Mouse (Mus musculus): ENCODE measurements around the gene Trpv3. TPM values are rescaled to one million over a fixed set of nuclear protein-coding genes. Genes with fewer than 3 reads are reported as not detected.

Gene Trpv3
- polyA plus RNA-seq, 1 experiment = 0.46 TPM

DNA sequence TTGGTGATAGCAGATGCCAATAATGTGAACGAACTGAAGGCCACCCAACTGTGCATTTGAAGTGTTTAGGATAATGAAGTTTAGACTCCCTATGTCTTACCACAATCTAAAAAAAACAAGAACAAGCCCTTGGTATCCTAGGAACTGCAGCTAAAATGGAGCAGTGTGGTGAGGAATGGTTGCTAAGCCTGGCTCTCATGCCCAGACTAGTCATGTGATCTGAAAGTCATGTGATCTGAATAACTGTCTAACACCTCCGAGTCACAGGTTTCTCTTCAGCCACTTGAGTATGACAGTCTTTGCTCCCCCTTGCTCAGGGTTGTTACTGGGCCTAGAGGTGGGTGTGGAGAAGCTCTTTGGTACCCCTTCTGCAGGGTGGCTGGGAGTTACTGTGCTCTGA lies 34.7 kb upstream of the Trpv3 start:
- Histone ChIP-seq H3K27ac (ENCODE audit: insufficient read depth, low read length) (no peak overlapping the region), H3K4me1 (ENCODE audit: control insufficient read depth, insufficient read depth, low read length) (no peaks in the 10 kb centered on the region), H3K27me3 (ENCODE audit: control insufficient read depth, insufficient read depth, low read length) (no peaks in the 10 kb centered on the region), H3K4me3 (replicated peaks; ENCODE audit: insufficient read depth, low read depth, low read length) (no peak overlapping the region)
- no peak for DNase-seq
- WGBS = 34% methylated on average over 2 of the region's 2 CpGs
- TF ChIP-seq POLR2A (IDR thresholded peaks at IDR 0.05; ENCODE audit: borderline replicate concordance, insufficient read depth, low read length) = no peak

DNA sequence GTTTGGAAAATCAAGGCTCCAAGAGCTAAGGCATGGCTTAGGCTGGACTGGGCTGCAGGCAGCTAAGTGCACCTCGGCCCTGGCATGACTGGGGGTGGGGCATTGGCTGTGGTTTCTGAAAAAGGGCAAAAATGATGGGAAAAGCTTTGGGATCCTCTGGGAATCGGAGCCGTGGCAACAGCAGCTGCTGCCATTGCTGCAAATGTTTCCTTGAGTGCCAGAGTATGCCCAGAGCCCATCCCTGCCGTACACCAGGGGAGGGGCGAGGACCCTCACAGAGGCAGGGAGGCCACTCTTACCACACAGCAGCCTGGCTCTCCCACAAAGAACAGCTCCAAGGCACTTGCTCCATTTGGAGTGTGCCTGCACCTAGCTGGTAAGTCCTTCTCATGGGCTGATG lies 33.2 kb upstream of the Trpv3 start, which contains the start of gene Trpv1:
Gene Trpv1 (plus strand): TSS at position 301 of the 400 bp plus-strand sequence.
- H3K27ac ChIP-seq (ENCODE audit: insufficient read depth, low read length) = no peak within 1 kb of the TSS
- no peak within 1 kb of the TSS for H3K4me3 ChIP-seq (replicated peaks; ENCODE audit: insufficient read depth, low read depth, low read length)
- 38% methylated on average over 5 of the region's 5 CpGs for WGBS
- no peak for DNase-seq
- no peak for TF ChIP-seq POLR2A (IDR thresholded peaks at IDR 0.05; ENCODE audit: borderline replicate concordance, insufficient read depth, low read length)
- no peak for TF ChIP-seq CTCF (IDR thresholded peaks at IDR 0.05; ENCODE audit: borderline replicate concordance, insufficient read depth, low read depth, low read length)
- H3K4me1 ChIP-seq (ENCODE audit: control insufficient read depth, insufficient read depth, low read length) = no peaks in the 10 kb centered on the region
- no peaks in the 10 kb centered on the region for H3K27me3 ChIP-seq (ENCODE audit: control insufficient read depth, insufficient read depth, low read length)

DNA sequence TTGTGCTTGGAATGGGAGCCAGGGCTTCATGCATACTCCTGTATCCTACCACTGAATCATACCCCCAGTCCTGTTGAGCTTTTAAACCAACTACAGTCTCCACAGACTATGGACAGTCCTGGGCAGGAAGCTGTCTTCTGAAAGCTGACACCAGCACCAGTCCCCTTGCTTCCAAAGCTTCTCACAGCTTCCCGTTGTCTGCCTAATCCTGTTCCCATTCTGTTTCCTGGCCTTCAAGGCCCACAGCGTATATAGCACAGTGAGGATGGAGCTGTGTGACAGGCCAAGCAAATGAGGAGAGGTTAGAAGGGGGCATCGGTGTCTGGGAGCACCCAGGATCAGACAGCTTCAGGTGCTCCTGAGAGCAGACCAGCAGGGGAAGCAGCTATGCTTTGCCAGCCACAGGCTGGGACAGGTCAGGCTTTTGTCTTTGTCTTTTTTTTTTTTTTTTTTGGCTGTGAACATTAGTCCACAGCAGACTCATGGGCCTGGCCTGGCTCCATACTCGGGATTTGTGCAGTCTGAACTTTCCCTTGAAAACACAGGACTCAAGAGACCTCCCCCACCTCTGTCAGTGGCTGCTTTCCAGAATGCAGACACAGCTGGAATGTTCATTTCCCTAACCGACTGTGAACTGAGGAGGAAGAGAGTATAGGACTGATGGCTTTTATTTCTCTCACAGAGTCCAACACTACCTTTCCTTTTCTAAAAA lies 31.0 kb upstream of the Trpv3 start:
- no peak for DNase-seq
- 27% methylated on average over 5 of the region's 5 CpGs for WGBS
- H3K4me1 ChIP-seq (ENCODE audit: control insufficient read depth, insufficient read depth, low read length) = no peaks in the 10 kb centered on the region
- no peaks in the 10 kb centered on the region for H3K27me3 ChIP-seq (ENCODE audit: control insufficient read depth, insufficient read depth, low read length)
- TF ChIP-seq CTCF (IDR thresholded peaks at IDR 0.05; ENCODE audit: borderline replicate concordance, insufficient read depth, low read depth, low read length) = no peak
- TF ChIP-seq POLR2A (IDR thresholded peaks at IDR 0.05; ENCODE audit: borderline replicate concordance, insufficient read depth, low read length) = no peak
- H3K27ac ChIP-seq (ENCODE audit: insufficient read depth, low read length) = no peak overlapping the region
- no peak overlapping the region for H3K4me3 ChIP-seq (replicated peaks; ENCODE audit: insufficient read depth, low read depth, low read length)

DNA sequence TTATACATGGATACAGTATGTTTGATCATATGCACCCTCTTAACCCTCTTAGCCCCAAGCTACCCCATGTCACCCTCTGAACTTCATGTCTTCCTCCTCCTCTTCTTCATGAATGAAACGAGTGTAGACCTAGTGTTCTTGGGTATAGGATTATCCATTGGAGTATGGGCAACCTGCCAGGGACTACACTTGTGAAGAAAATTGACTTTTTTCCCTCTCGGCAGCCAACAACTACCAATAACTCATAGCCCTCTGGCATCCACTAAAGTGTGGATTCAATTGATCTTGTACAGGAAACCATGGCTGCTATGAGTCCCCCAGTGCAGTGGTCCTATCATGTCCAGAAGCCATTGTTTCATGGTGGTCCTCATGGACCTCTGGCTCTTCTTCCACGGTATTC lies 30.5 kb upstream of the Trpv3 start:
- WGBS = 55% methylated on average over 3 of the region's 3 CpGs
- Histone ChIP-seq H3K4me1 (ENCODE audit: control insufficient read depth, insufficient read depth, low read length) (no peaks in the 10 kb centered on the region), H3K27ac (ENCODE audit: insufficient read depth, low read length) (no peak overlapping the region), H3K4me3 (replicated peaks; ENCODE audit: insufficient read depth, low read depth, low read length) (no peak overlapping the region), H3K27me3 (ENCODE audit: control insufficient read depth, insufficient read depth, low read length) (no peaks in the 10 kb centered on the region)
- no peak for DNase-seq
- TF ChIP-seq POLR2A (IDR thresholded peaks at IDR 0.05; ENCODE audit: borderline replicate concordance, insufficient read depth, low read length) (no peak), CTCF (IDR thresholded peaks at IDR 0.05; ENCODE audit: borderline replicate concordance, insufficient read depth, low read depth, low read length) (no peak)

DNA sequence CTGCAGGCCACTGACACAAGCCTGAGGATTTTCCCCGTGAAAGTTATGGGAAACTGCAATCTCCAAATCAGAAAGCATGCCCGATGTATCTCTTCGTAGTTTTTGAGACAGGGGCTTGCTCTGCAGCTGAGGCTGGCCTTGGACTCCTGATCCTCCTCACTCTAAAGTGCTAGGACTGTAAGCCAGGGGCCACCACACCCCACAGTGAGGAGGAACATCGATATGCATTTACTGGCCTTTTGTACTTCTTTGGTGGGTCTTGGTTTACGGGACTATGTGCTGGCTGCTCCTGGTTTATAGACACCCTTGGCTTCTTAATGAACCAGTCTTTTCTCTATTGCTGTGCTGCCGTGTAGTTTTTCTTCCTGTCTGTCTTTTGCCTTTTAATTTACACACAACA lies 25.0 kb upstream of the Trpv3 start:
- WGBS = 82% methylated on average over 6 of the region's 6 CpGs
- Histone ChIP-seq H3K27me3 (ENCODE audit: control insufficient read depth, insufficient read depth, low read length) (no peaks in the 10 kb centered on the region), H3K4me1 (ENCODE audit: control insufficient read depth, insufficient read depth, low read length) (no peaks in the 10 kb centered on the region), H3K27ac (ENCODE audit: insufficient read depth, low read length) (no peak overlapping the region), H3K4me3 (replicated peaks; ENCODE audit: insufficient read depth, low read depth, low read length) (no peak overlapping the region)
- no peak for TF ChIP-seq POLR2A (IDR thresholded peaks at IDR 0.05; ENCODE audit: borderline replicate concordance, insufficient read depth, low read length)
- TF ChIP-seq CTCF (IDR thresholded peaks at IDR 0.05; ENCODE audit: borderline replicate concordance, insufficient read depth, low read depth, low read length) = no peak
- DNase-seq = no peak

DNA sequence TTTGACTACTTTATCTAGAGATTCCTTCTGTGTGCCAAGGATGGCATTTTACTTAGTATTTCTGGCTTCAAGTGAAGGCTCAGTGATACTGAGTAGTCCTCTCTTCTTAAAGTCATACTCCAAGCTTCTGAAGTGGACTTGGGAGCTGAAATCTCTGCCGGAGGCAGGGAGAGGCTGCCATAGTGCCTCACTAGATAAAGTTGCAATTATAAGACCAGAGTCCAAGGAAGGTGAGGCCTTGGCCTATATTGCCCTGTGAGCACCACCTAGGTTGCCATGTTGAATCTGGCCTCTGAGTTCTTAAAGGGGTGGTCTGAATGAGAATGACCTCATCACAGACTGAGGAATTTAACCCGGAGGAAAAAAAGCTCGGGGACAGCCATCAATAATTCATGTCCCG lies 24.4 kb upstream of the Trpv3 start:
- Histone ChIP-seq H3K27me3 (ENCODE audit: control insufficient read depth, insufficient read depth, low read length) (no peaks in the 10 kb centered on the region), H3K4me1 (ENCODE audit: control insufficient read depth, insufficient read depth, low read length) (no peaks in the 10 kb centered on the region), H3K27ac (ENCODE audit: insufficient read depth, low read length) (no peak overlapping the region), H3K4me3 (replicated peaks; ENCODE audit: insufficient read depth, low read depth, low read length) (no peak overlapping the region)
- TF ChIP-seq CTCF (IDR thresholded peaks at IDR 0.05; ENCODE audit: borderline replicate concordance, insufficient read depth, low read depth, low read length) = no peak
- TF ChIP-seq POLR2A (IDR thresholded peaks at IDR 0.05; ENCODE audit: borderline replicate concordance, insufficient read depth, low read length) = no peak
- 90% methylated on average over 4 of the region's 4 CpGs for WGBS
- no peak for DNase-seq

DNA sequence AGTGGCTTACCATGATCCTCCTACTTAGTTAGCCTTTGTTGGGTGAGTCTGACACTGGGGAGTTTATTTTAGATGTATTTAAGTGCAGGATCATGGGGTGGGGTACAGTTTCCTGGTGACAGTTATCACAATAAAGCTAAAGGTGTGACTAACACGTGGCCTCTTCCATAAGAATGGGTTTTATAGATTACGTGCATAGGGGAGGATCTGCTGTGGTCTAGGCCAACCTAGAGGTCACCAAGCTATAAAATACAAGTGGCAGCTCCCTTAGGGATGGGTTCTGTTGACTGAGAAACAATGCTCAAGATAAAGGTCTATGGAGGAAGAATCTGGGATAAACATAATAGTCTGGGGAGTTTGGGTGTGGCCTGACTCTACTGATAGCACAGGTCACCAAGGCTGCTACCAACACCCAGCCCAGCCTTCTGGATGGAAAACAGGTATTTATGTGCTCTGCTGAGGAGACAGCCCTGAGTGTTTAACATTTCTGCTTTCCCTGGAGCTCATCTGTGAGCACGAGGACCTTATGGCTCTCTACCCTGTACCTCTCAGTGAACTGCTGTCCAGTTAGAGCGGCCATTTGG lies 9.7 kb upstream of the Trpv3 start:
- Histone ChIP-seq H3K27ac (ENCODE audit: insufficient read depth, low read length) (no peak overlapping the region), H3K4me1 (ENCODE audit: control insufficient read depth, insufficient read depth, low read length) (no peaks in the 10 kb centered on the region), H3K27me3 (ENCODE audit: control insufficient read depth, insufficient read depth, low read length) (no peaks in the 10 kb centered on the region), H3K4me3 (replicated peaks; ENCODE audit: insufficient read depth, low read depth, low read length) (no peak overlapping the region)
- no peak for TF ChIP-seq POLR2A (IDR thresholded peaks at IDR 0.05; ENCODE audit: borderline replicate concordance, insufficient read depth, low read length)
- no peak for TF ChIP-seq CTCF (IDR thresholded peaks at IDR 0.05; ENCODE audit: borderline replicate concordance, insufficient read depth, low read depth, low read length)
- no peak for DNase-seq
- WGBS = 72% methylated on average over 4 of the region's 4 CpGs

DNA sequence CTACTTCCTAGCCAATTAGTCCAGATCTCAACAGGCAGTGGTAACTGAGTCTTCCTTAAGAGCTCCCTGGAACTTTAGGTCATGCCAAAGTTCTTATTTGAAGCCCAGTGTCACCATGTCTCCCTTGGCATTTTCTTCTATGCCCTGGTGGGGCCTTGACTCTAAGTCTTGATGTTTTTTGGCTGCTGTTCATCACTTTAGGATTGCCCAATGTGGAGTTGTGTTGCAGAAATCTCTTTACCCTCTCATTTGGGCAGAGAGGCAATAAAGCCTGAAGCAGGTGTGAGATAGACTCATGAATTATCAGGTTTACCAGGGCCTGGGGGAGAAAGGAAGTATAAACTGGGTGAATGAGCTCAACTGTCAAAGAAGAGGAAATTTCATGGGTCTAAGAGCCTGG lies 8.5 kb upstream of the Trpv3 start:
- no peak for DNase-seq
- no peak for TF ChIP-seq CTCF (IDR thresholded peaks at IDR 0.05; ENCODE audit: borderline replicate concordance, insufficient read depth, low read depth, low read length)
- no peak for TF ChIP-seq POLR2A (IDR thresholded peaks at IDR 0.05; ENCODE audit: borderline replicate concordance, insufficient read depth, low read length)
- Histone ChIP-seq H3K27ac (ENCODE audit: insufficient read depth, low read length) (no peak overlapping the region), H3K4me3 (replicated peaks; ENCODE audit: insufficient read depth, low read depth, low read length) (no peak overlapping the region), H3K27me3 (ENCODE audit: control insufficient read depth, insufficient read depth, low read length) (no peaks in the 10 kb centered on the region), H3K4me1 (ENCODE audit: control insufficient read depth, insufficient read depth, low read length) (no peaks in the 10 kb centered on the region)
